Mouse (Mus musculus) liver, embryonic 14.5 days (tissue): ENCODE data around the gene Gm6583.

Experiments used
- CTCF ChIP-seq: IDR thresholded peaks from 2 replicates; pipeline ENCODE4 v1.5.1; 2016; ENCODE audit warnings: antibody characterized with exemption, low read depth, control low read depth
- EP300 ChIP-seq: IDR thresholded peaks from 2 replicates; pipeline ENCODE4 v1.6.1; 2016; ENCODE audit warnings: antibody characterized with exemption, low read depth

DNA sequence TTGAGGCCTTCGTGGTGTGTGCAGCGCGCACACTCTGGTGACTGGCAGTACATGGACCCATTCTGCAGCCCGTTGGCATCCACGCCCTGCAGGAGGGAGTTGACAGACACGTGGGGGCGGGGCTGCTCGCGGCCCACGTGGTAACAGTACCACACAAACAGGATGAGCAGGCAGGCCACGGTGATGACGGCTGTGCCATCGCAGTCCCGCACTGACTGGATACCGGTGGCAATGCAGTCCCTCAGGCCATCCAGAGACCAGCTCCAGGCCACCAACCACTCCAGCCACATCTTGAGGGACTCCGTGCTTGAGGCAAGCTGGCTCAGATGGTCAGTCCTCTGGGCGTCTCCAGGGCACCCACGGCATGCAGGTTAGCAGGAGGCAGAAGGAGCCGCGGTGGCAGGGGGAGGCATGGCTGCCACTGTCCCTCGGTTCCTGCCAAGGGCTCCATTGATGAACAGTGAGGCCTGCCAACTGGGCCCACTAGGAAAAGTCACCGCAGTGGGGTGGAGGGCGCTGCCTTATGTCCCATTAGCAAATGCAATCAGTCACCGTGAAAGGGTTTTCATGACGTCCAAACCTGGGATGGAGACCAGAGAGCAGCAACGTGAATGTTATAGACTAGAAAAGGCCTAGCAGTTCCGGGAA, 36.0 kb upstream of the Gm6583 start:
- no peak for TF ChIP-seq EP300
- TF ChIP-seq CTCF: no peak
